Mouse (Mus musculus) ovary, adult 2 months (tissue): ENCODE results near the gene Defb45. TPM values are rescaled to one million over a fixed set of nuclear protein-coding genes. Genes with fewer than 3 reads are reported as not detected.

ENCODE experiments used
- polyA plus RNA-seq: library from polyadenylated mRNA; depleted of rRNA; stranded (reverse); fragments of >200 nt; gene quantifications from 2 replicates; pipeline ENCODE4 v1.2.3, GENCODE M21; 2012; rRNA removed

Gene Defb45
- polyA plus RNA-seq, result not detected in 2 replicates

GRCm38 (mm10) chr2:152599299-152599698 is at the start of gene Defb45:
TSS of gene Defb45 (minus strand) at chr2:152599399.

GRCm38 (mm10) chr2:152626774-152627591 is 27.8 kb upstream of the Defb45 start, which contains the start of gene Rem1:
TSS of gene Rem1 (plus strand) at chr2:152626951.

GRCm38 (mm10) chr2:152622953-152623352 is 23.8 kb upstream of the Defb45 start, which contains the start of gene Defb25:
TSS of gene Defb25 (minus strand) at chr2:152623053.

GRCm38 (mm10) chr2:152604057-152604456 is 4.9 kb upstream of the Defb45 start, which contains the start of gene Defb36:
TSS of gene Defb36 (plus strand) at chr2:152604327.

GRCm38 (mm10) chr2:152580107-152580506 is 19.1 kb downstream of the Defb45 start, which contains the start of gene Defb19:
TSS of gene Defb19 (minus strand) at chr2:152580312.

GRCm38 (mm10) chr2:152572114-152572794 is 26.9 kb downstream of the Defb45 start, which contains the start of gene Defb21:
TSS of gene Defb21 (plus strand) at chr2:152572744.

GRCm38 (mm10) chr2:152569038-152569437 is 30.2 kb downstream of the Defb45 start, which contains the start of gene Gm17416:
TSS of gene Gm17416 (plus strand) at chr2:152569338.

Other genes with a start within 250 kb of the Defb45 start
- 0.24 and 0.27 TPM in 2 replicates for gene Nrsn2, start 222.8 kb downstream of the Defb45 start, polyA plus RNA-seq
- 47.1 and 55.3 TPM in 2 replicates for gene Sox12, start 201.3 kb downstream of the Defb45 start, polyA plus RNA-seq
- gene Zcchc3, start 184.4 kb downstream of the Defb45 start, polyA plus RNA-seq, result 10.0 and 11.5 TPM in 2 replicates
- 4.9 and 5.1 TPM in 2 replicates for gene 6820408C15Rik, start 183.8 kb downstream of the Defb45 start, polyA plus RNA-seq
- gene Defb23, start 134.8 kb downstream of the Defb45 start, polyA plus RNA-seq, result not detected in 2 replicates
- gene Defb20, start 122.3 kb downstream of the Defb45 start, polyA plus RNA-seq, result 0.39 TPM in 1 of 2 replicates, not detected in the other
- gene Defb22, start 109.3 kb downstream of the Defb45 start, polyA plus RNA-seq, result not detected in 2 replicates
- gene Defb26, start 87.7 kb downstream of the Defb45 start, polyA plus RNA-seq, result not detected in 2 replicates
- not detected in 2 replicates for gene Defb28, start 81.1 kb downstream of the Defb45 start, polyA plus RNA-seq
- gene Defb29, start 59.3 kb downstream of the Defb45 start, polyA plus RNA-seq, result not detected in 2 replicates
- gene Gm17416, start 30.1 kb downstream of the Defb45 start, polyA plus RNA-seq, result not detected in 2 replicates
- not detected in 2 replicates for gene Defb21, start 26.7 kb downstream of the Defb45 start, polyA plus RNA-seq
- gene Defb19, start 19.1 kb downstream of the Defb45 start, polyA plus RNA-seq, result 39.7 and 66.9 TPM in 2 replicates
- 0.46 and 0.64 TPM in 2 replicates for gene Defb36, start 4.9 kb upstream of the Defb45 start, polyA plus RNA-seq
- 1.7 TPM in 1 of 2 replicates, not detected in the other for gene Defb25, start 23.7 kb upstream of the Defb45 start, polyA plus RNA-seq
- gene Rem1, start 27.6 kb upstream of the Defb45 start, polyA plus RNA-seq, result 25.0 and 28.2 TPM in 2 replicates
- 330 and 441 TPM in 2 replicates for gene H13, start 70.1 kb upstream of the Defb45 start, polyA plus RNA-seq
- 3.7 and 4.2 TPM in 2 replicates for gene Mcts2, start 87.6 kb upstream of the Defb45 start, polyA plus RNA-seq
- gene Id1, start 136.9 kb upstream of the Defb45 start, polyA plus RNA-seq, result 383 and 402 TPM in 2 replicates
- 6.7 and 9.5 TPM in 2 replicates for gene Cox4i2, start 154.8 kb upstream of the Defb45 start, polyA plus RNA-seq
- 45.3 and 60.1 TPM in 2 replicates for gene Bcl2l1, start 232.3 kb upstream of the Defb45 start, polyA plus RNA-seq
- gene Tpx2, start 248.6 kb upstream of the Defb45 start, polyA plus RNA-seq, result 2.6 and 3.6 TPM in 2 replicates